Mouse (Mus musculus): Measurements from ENCODE around the gene Tm9sf1. TPM values are rescaled to one million over a fixed set of nuclear protein-coding genes. Genes with fewer than 3 reads are reported as not detected.
A peak's percentile ranks its signal among the peaks of the same experiment; 100 is the strongest.

Gene Tm9sf1
- polyA plus RNA-seq, 1 experiment from 2014 or later = 122 TPM

DNA sequence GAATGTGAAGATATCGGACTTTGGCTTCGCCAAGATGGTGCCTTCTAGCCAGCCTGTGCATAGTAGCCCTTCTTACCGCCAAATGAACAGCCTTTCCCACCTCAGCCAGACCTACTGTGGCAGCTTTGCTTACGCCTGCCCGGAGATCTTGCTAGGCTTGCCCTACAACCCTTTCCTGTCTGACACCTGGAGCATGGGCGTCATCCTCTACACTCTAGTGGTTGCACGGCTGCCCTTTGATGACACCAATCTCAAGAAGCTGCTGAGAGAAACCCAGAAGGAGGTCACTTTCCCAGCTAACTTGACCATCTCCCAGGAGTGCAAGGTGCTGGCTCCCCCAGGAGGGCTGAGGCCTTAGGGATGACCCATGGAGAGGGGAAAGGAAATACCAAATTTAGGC, 7.9 kb upstream of the Tm9sf1 start:
- Histone ChIP-seq H3K27ac (ENCODE audit: low read depth) (no peak overlapping the region), H3K27me3 (ENCODE audit: insufficient read depth, low read length) (no peaks in the 10 kb centered on the region), H3K9ac (no peak overlapping the region), H3K9me3 (ENCODE audit: low read depth, low read length) (no peaks in the 10 kb centered on the region), H3K36me3 (ENCODE audit: insufficient read depth) (peaks cover 3% of the 10 kb centered on the region; the same call in 1 of the 2 replicates), H3K4me1 (ENCODE audit: insufficient read depth) (no peaks in the 10 kb centered on the region), H3K4me2 (no peak overlapping the region), H3K4me3 (ENCODE audit: low read depth, low read length) (no peak overlapping the region)
- ATAC-seq (ENCODE audit: insufficient read depth) (no peak), DNase-seq (no peak)
- WGBS = 80% methylated on average over 7 of the region's 7 CpGs
- TF ChIP-seq CTCF (IDR thresholded peaks at IDR 0.05; ENCODE audit: low read depth) = no peak

DNA sequence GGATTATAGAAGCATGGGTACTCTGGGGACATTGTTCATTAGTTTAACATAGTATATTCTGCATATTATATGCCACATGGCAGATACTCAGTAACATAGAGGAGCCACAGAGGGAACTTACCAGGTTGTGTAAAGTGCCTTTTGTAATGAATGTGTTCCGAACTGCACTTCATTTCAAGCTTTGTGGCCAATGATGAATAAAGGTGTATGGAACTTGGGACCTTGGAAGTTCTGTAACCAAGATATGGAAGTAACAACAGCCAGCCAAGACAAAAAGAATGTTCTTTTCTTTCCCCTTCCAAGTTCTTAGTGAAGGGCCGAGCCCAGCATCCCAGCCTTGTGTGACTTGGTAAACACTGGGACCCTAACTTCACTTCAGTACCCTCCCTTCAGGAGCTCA, 6.3 kb upstream of the Tm9sf1 start, which contains the start of gene Tssk4:
Gene Tssk4, plus strand, starts transcription at position 301 of the 400 bp plus-strand sequence.
- Histone ChIP-seq H3K36me3 (ENCODE audit: insufficient read depth) (peaks cover 11% of the 10 kb centered on the region), H3K4me2 (no peak within 1 kb of the TSS), H3K27ac (ENCODE audit: low read depth) (no peak within 1 kb of the TSS), H3K9ac (no peak within 1 kb of the TSS), H3K4me1 (ENCODE audit: insufficient read depth) (peaks cover 2% of the 10 kb centered on the region; the same call in 1 of the 2 replicates), H3K4me3 (ENCODE audit: low read depth, low read length) (no peak within 1 kb of the TSS), H3K9me3 (ENCODE audit: low read depth, low read length) (no peaks in the 10 kb centered on the region), H3K27me3 (ENCODE audit: insufficient read depth, low read length) (no peaks in the 10 kb centered on the region)
- ATAC-seq (ENCODE audit: insufficient read depth) = no peak
- 92% methylated on average over 2 of the region's 2 CpGs for WGBS
- no peak for DNase-seq
- TF ChIP-seq CTCF (IDR thresholded peaks at IDR 0.05; ENCODE audit: low read depth) = no peak

DNA sequence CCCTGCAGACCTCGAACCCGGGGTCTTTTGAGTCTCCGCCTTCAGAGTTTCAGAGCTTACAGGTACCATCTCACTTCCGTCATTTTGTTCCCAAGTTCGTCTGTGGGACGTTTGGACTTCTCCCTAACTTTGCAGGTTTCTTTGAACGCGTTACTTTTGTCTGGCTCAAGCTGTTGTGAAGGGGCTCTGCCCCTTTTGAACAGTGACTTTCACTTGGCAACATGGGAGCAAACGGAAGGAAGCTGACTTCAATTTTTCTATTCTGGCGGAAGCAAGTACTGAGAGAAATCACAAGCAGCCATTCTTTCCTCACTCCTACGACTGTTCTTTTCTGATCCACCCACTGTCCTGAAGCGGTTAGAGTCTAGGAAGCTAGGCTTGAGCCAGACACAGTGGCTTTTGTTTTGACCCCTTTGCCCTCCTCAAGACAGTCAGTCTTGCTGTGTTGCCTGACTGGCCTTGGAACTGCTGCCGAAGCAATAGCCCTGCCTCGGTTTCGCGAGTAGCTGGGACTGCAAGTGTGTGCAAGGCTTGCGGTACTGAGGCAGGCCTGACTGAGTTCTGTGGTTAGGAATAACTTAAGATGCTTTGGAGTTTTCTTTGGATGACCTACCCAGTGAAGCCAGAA, 769 bp upstream of the Tm9sf1 start:
- 21% methylated on average over 17 of the region's 17 CpGs for WGBS
- H3K27ac ChIP-seq (ENCODE audit: low read depth) = peak overlapping the region; percentile 96; the same call in 1 of the 2 replicates

DNA sequence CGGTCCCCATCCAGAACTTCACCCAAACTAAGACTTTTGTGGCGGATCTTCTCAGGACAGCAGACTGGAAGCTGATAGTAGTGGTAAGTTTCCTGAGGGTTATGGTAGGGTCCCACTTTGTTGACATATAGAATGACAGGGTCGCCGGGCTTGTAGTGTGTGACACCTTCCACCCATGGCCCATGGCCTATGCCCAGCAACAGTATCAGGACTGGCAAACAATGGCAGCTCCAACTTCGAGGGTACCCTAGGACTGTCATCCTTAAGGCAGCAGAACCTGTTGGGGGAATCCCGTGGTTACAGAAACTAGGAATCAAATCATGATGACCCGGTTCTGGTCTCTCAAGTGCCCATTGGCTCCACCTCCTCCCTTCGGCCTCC, 937 bp downstream of the Tm9sf1 start:
- H3K4me1 ChIP-seq (ENCODE audit: insufficient read depth) = peaks cover 6% of the 10 kb centered on the region; the same call in 1 of the 2 replicates
- no peaks in the 10 kb centered on the region for H3K9me3 ChIP-seq (ENCODE audit: low read depth, low read length)
- TF ChIP-seq CTCF (IDR thresholded peaks at IDR 0.05; ENCODE audit: low read depth) = no peak
- peak overlapping the region; percentile 96 for H3K9ac ChIP-seq
- H3K27ac ChIP-seq (ENCODE audit: low read depth) = peak overlapping the region; percentile 96
- DNase-seq = no peak
- H3K4me2 ChIP-seq = peak overlapping the region; percentile 90
- peaks cover 52% of the 10 kb centered on the region for H3K36me3 ChIP-seq (ENCODE audit: insufficient read depth)
- peak overlapping the region; percentile 99 for H3K4me3 ChIP-seq (ENCODE audit: low read depth, low read length)
- WGBS = 16% methylated on average over 8 of the region's 8 CpGs
- H3K27me3 ChIP-seq (ENCODE audit: insufficient read depth, low read length) = no peaks in the 10 kb centered on the region
- ATAC-seq (ENCODE audit: insufficient read depth) = peak; percentile 37; the same call in 1 of the 2 replicates

More for the DNA sequence above, 769 bp upstream of the Tm9sf1 start:
- Histone ChIP-seq H3K4me1 (ENCODE audit: insufficient read depth) (peaks cover 6% of the 10 kb centered on the region; the same call in 1 of the 2 replicates), H3K4me2 (peak overlapping the region; percentile 90), H3K9ac (peak overlapping the region; percentile 96), H3K27me3 (ENCODE audit: insufficient read depth, low read length) (no peaks in the 10 kb centered on the region), H3K9me3 (ENCODE audit: low read depth, low read length) (no peaks in the 10 kb centered on the region), H3K36me3 (ENCODE audit: insufficient read depth) (peaks cover 35% of the 10 kb centered on the region), H3K4me3 (ENCODE audit: low read depth, low read length) (peak overlapping the region; percentile 99)
- TF ChIP-seq CTCF (IDR thresholded peaks at IDR 0.05; ENCODE audit: low read depth) = no peak
- no peak for ATAC-seq (ENCODE audit: insufficient read depth)
- DNase-seq = peak; percentile 56

DNA sequence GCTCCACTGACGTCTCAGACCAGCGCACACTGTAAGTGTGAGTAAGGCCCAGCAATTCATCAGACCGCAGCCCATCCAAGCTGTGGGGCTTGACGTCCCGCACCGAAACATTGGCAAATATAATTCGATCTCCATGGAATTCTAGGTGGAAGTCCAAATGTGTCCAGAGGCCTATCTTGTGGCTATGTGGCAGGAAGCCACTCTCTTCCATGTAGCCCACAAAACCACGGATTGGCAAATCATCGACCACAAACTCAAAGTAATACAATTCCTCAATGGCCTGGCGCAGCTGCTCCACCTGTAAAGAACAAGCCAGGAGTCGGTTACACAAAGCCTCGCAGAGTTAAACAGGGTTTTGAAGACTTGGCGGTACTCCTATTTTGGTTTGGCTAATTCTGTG, 2.3 kb downstream of the Tm9sf1 start:
- no peak for TF ChIP-seq CTCF (IDR thresholded peaks at IDR 0.05; ENCODE audit: low read depth)
- Histone ChIP-seq H3K36me3 (ENCODE audit: insufficient read depth) (peaks cover 60% of the 10 kb centered on the region), H3K27ac (ENCODE audit: low read depth) (no peak overlapping the region), H3K9ac (no peak overlapping the region), H3K4me2 (no peak overlapping the region; the same call in 1 of the 2 replicates), H3K4me3 (ENCODE audit: low read depth, low read length) (no peak overlapping the region), H3K4me1 (ENCODE audit: insufficient read depth) (peaks cover 6% of the 10 kb centered on the region; the same call in 1 of the 2 replicates), H3K9me3 (ENCODE audit: low read depth, low read length) (no peaks in the 10 kb centered on the region), H3K27me3 (ENCODE audit: insufficient read depth, low read length) (no peaks in the 10 kb centered on the region)
- DNase-seq = no peak
- WGBS = 93% methylated on average over 13 of the region's 13 CpGs
- ATAC-seq (ENCODE audit: insufficient read depth) = no peak

DNA sequence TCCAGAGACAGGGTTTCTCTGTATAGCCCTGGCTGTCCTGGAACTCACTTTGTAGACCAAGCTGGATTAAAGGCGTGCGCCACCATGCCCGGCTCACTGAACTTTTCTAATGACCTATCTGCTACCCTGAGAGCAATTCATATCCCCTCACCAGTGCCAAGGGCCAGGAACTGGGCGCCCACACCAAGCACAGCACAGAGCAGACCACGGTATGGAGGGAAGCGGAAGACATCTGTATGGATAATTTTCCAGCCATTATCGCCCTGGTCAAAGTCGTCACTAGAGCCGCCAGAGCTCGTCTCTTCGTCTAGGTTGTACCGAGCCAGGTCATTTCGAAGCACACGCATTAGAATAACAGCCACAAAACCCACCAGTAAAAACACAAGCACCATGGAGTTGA, 2.8 kb downstream of the Tm9sf1 start:
- 95% methylated on average over 14 of the region's 14 CpGs for WGBS
- Histone ChIP-seq H3K4me2 (no peak overlapping the region), H3K4me1 (ENCODE audit: insufficient read depth) (peaks cover 6% of the 10 kb centered on the region; the same call in 1 of the 2 replicates), H3K27ac (ENCODE audit: low read depth) (no peak overlapping the region), H3K9me3 (ENCODE audit: low read depth, low read length) (no peaks in the 10 kb centered on the region), H3K27me3 (ENCODE audit: insufficient read depth, low read length) (no peaks in the 10 kb centered on the region), H3K4me3 (ENCODE audit: low read depth, low read length) (no peak overlapping the region), H3K9ac (no peak overlapping the region), H3K36me3 (ENCODE audit: insufficient read depth) (peaks cover 57% of the 10 kb centered on the region)
- ATAC-seq (ENCODE audit: insufficient read depth) (no peak), DNase-seq (no peak)
- no peak for TF ChIP-seq CTCF (IDR thresholded peaks at IDR 0.05; ENCODE audit: low read depth)

DNA sequence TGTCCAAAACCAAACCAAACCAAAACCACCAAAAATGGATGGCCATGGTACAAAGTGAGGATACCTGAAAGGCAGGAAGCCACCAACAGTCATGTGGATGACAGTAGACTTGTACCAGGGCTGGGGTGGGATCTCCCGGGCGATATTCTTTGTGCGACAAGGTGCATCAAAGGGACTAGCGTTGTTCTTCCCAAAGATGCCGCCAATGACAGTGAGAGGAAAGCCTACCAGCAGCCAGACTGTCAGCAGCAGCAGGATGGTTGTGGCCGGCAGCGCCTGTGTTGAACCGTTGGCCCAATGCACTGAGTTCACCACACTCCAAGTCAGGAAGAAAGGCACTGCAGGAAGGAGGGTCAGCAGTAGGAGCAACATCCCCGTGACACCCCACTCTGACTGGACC, 5.8 kb downstream of the Tm9sf1 start, which contains the start of gene Gm49378:
Gene Gm49378, minus strand, starts transcription at position 101 of the 400 bp plus-strand sequence.
- 89% methylated on average over 9 of the region's 9 CpGs for WGBS
- no peak within 1 kb of the TSS for H3K9ac ChIP-seq
- no peak for ATAC-seq (ENCODE audit: insufficient read depth)
- no peaks in the 10 kb centered on the region for H3K9me3 ChIP-seq (ENCODE audit: low read depth, low read length)
- peaks cover 71% of the 10 kb centered on the region for H3K36me3 ChIP-seq (ENCODE audit: insufficient read depth)
- no peak for TF ChIP-seq CTCF (IDR thresholded peaks at IDR 0.05; ENCODE audit: low read depth)
- DNase-seq = no peak
- H3K27ac ChIP-seq (ENCODE audit: low read depth) = no peak within 1 kb of the TSS
- no peaks in the 10 kb centered on the region for H3K4me1 ChIP-seq (ENCODE audit: insufficient read depth)
- H3K4me2 ChIP-seq = no peak within 1 kb of the TSS
- no peak within 1 kb of the TSS for H3K4me3 ChIP-seq (ENCODE audit: low read depth, low read length)
- no peaks in the 10 kb centered on the region for H3K27me3 ChIP-seq (ENCODE audit: insufficient read depth, low read length)
